Mouse (Mus musculus) left cerebral cortex, postnatal 36 days (tissue): ENCODE data around the gene Caln1. TPM values are rescaled to one million over a fixed set of nuclear protein-coding genes. Genes with fewer than 3 reads are reported as not detected.
"Not testable (repeated sequence)": the region's sequence is repeated elsewhere in the genome, so short reads cannot be mapped to it uniquely, and the experiment has no call there.

Source experiments
- DNase-seq, 2 experiments: peaks; one replicate each; pipeline ENCODE4 v3.0.0; 2021 to 2022; ENCODE audit warnings: low spot score in 2 of 2, mixed read lengths in 1 of 2
- intact Hi-C: fragments of 180-260 bp; cut with DNase I; formaldehyde crosslinking; loops from one replicate; pipeline ENCODE4 v1.15.1; 2025
- total RNA-seq, 2 experiments: library from RNA; stranded (reverse); gene quantifications; 2 replicates each; pipeline ENCODE4 v1.2.3; 2021

Gene Caln1
- total RNA-seq, 2 experiments from 2014 or later, result 130 to 138 TPM

DNA sequence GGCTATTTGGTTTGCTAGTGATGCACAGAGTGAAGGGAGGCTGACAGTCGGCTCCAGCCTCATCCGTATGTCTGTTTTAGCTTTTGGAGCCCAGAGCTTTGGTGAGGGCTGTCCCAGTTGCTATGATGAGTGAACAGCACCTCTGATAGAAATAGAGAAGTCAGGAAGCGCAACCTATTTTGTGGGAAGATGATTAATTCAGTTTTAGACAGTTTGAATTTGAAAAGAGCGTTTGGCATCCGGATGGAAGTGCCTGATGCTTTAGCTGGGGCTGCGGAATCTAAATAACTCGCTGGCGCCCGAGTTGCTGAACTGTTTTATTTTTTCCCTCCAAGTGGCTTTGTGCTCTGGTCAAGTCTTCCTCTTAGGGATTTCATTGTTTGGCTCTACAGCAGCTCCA lies 133.3 kb downstream of the Caln1 start:
- peak in 1 of 2 experiments; percentile 14 for DNase-seq
- intact Hi-C loops, result no loop called here

- no peak for DNase-seq
- intact Hi-C loops, result no loop called here
Measured at GRCm38 (mm10) chr5:130504891-130505290, 135.6 kb downstream of the Caln1 start.

DNA sequence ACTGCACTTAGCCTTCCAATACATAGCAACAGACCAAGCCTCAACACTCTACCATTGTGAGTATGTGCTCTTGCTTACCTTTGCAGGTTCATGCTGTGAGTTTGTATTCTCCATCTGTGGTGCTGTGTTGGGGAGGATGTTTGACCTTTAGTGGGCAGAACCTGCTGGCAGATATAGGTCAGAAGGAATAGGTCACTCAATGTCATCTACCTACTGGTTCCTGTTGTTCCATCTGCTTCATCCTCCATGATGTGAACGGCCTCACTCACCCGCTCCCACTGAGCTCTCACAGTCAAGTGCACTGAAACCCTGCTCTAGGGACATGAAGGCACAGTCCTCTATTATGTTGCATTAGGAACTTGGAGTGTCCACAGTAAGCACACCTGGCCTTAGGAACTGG lies 141.3 kb downstream of the Caln1 start:
- intact Hi-C loops, result no loop called here
- DNase-seq, result no peak

- intact Hi-C loops, result no loop called here
- DNase-seq, result no peak
Measured at GRCm38 (mm10) chr5:130515395-130515794, 146.1 kb downstream of the Caln1 start.

DNA sequence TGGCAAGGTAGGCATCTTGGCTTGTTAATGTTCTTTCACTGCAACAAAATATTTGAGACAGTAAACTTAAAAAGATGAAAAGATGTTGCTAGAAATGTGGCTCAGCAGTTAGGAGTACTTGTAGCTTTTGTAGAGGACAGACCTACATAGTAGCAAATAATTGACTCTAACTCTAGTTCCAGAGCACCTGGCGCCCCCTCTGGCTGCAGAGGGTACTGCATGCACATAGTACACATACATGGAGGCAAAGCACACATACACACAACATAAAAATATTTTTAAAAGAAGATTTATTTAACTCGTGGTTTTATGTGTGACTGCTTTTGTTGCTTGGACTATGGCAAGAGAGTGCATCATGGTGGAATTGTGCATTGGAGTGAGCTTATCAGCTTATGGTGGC lies 151.3 kb downstream of the Caln1 start:
- intact Hi-C loops, result no loop called here

DNA sequence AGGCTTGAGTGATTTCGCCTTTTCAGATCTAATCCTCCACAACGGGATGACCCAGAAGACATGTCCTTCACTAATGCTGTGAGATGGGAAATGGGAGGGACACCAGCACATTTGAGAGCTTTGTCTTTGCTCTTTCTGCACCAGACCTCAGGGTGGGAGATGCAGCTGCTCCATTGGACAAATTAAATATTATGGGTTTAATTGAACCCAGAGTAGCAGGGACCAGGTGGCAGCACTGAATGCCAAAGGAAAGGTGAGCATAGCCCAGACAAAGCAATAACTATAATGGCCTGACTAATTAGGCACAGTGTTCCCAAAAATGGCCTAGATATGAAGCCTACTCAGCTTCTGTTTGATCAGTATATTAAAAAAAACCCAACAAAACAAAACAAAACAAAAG lies 158.2 kb downstream of the Caln1 start:
- DNase-seq, result no peak
- intact Hi-C loops, result no loop called here

More for the DNA sequence above, 151.3 kb downstream of the Caln1 start:
- DNase-seq, result no peak

DNA sequence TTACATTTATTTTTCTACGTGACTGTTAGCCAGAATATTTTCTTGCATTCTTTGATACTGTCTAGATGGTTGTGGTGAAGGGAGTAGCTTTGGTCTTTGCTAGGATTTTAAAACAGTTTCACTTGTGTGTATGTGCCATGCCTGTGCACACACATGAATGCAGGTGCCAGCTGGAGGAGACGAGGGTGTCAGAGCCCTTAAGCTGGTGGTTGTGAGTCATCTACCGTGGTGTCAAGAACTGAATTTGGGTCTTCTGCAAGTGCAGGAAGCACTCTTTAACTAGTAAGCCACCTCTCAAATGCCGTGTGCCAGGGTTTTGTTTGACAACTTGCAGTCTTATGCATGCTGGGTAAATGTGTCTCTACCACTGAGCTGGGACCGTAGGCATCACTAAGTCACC lies 178.2 kb downstream of the Caln1 start:
- intact Hi-C loops, result no loop called here

GRCm38 (mm10) chr5:130553916-130554315 lies 184.7 kb downstream of the Caln1 start:
- intact Hi-C loops, result no loop called here
- no peak for DNase-seq

More for the DNA sequence above, 178.2 kb downstream of the Caln1 start:
- peak; percentile 11 to 21 for DNase-seq

- DNase-seq, result no peak
- intact Hi-C loops, result loop anchor here (5.0 kb wide), 1 partner anchor 116 kb away; no protein-coding TSS in a partner anchor
Measured at GRCm38 (mm10) chr5:130563146-130563545, 193.9 kb downstream of the Caln1 start.

DNA sequence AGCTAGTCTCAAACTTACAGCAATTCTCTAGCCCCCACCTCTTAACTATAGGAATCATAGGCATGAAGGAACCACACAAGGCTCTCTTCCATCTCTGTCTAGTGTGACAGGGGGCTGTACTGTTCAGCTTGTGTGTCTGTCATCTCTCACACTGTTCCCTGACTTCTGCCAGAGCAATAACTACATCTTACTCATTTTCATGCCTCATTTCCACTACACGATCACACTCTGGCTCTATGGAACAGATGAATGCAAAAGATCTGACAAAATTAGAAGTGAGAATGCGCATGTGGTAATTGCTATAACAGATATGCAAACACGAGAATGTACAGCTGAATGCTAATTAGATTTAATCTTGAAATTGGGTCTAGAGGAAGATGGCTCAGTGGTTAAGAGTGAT lies 196.7 kb downstream of the Caln1 start:
- DNase-seq, result no peak
- intact Hi-C loops, result no loop called here

GRCm38 (mm10) chr5:130577581-130577980 lies 208.3 kb downstream of the Caln1 start:
- no peak for DNase-seq

DNA sequence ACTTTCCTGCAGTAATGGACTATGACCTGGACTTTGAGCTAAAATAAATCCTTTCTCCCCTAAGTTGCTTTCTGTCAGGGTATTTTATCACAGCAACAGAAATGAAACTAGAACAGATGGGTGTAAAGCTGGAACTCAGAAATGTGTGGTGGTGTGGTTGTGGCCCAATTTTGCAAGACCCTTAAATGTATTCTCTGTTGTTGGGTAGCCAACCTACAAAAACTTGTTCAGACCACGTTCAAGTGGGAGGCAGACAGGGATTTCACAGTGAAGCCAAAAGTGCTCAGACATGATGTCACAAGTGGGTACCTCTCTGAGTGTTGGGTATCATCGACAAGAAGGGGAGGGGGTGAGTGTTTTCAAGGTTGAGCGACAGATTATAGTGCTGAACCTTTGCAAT lies 214.8 kb downstream of the Caln1 start:
- intact Hi-C loops, result no loop called here
- DNase-seq, result no peak

More at GRCm38 (mm10) chr5:130577581-130577980, 208.3 kb downstream of the Caln1 start:
- intact Hi-C loops, result no loop called here

- DNase-seq, result no peak
- intact Hi-C loops, result no loop called here
Measured at GRCm38 (mm10) chr5:130586257-130586656, 217.0 kb downstream of the Caln1 start.

DNA sequence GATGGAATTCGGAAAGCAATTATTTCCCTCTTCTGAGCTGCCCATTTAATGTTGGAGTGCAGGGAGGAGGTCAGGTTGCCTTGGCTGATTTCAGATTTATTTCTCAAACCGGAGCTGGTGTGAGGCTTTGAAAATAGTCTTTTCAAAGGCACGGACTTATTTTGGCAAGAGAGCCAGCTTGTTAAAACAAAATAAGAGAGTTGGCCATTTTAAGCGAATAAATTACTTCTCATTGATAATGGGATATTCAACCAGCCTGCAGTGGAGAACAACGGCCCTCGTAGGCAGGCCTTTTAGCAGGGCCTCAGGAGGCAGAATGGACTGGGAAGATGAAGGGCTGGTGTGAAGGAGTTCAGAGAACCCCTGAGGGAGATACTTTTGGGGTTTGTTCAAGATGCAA lies 227.3 kb downstream of the Caln1 start:
- DNase-seq, result no peak
- intact Hi-C loops, result no loop called here

- intact Hi-C loops, result no loop called here
- no peak for DNase-seq
Measured at GRCm38 (mm10) chr5:130613657-130614056, 244.4 kb downstream of the Caln1 start.

DNA sequence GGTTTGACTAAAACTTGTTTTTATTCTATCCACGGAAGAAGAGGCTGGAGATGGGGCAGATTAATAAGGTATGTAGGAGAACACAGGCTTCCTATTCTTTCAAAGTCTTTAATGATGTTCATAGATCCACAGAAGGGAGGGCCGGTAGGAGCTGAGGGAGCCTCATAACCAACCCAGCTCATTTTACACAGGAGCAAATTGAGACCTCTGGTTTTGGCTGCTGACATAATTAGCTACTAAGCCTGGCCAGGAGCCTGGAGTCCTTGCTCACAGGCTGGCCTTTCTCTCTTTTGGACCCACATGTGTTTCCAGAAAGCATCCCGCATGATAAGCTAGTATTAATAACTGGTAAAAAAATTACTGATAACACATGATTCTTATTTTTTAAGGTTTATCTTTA lies 245.0 kb downstream of the Caln1 start:
- DNase-seq, result no peak
- intact Hi-C loops, result no loop called here

DNA sequence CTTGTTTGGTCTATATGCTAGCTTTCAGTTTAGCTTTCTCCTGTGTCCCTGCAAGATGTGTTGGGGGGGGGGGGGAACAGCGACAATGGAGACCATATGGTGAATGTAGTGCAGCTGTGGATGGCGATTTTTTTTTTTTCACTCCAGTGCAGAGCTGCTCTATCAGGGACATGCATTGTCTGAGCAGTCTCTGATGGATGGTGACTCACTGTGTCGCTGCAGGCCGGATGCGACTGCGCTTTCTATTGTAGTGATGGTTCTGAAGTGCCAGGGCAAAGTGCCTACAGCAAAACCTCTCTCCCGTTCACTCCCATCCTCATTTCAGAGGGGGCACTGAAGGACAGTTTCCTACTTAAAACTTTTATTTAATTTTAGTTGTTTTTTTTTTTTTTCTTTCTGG lies 250.8 kb downstream of the Caln1 start:
- intact Hi-C loops, result no loop called here
- DNase-seq, result no peak

GRCm38 (mm10) chr5:130623206-130623605 lies 254.0 kb downstream of the Caln1 start:
- intact Hi-C loops, result no loop called here
- no peak for DNase-seq

GRCm38 (mm10) chr5:130627800-130628199 lies 258.5 kb downstream of the Caln1 start:
- intact Hi-C loops, result no loop called here
- DNase-seq, result no peak

DNA sequence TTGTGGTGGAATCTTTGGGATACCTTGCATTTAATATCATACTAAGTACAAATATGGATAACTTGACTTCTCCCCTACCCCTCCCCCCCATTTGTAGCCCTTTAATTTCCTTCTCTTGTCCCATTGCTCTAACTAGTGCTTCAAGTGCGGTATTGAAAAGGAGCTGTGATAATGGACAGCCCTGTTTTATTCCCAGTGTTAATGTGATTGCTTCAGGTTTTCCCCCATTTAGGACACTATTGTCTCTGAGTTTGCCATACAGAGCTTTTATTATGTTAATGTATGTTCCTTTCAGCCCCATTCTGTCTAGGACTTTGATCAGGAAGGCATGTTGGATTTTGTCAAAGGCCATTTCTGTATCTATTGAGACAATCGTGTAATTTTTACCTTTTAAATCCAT lies 266.1 kb downstream of the Caln1 start:
- intact Hi-C loops, result no loop called here
- DNase-seq, result no peak

GRCm38 (mm10) chr5:130641881-130642280 lies 272.6 kb downstream of the Caln1 start:
- no peak for DNase-seq
- intact Hi-C loops, result no loop called here

GRCm38 (mm10) chr5:130646126-130646525 lies 276.9 kb downstream of the Caln1 start:
- DNase-seq, intact Hi-C loops: not testable (repeated sequence)
